Comparison of ENCODE assay signal across 14 mouse cellular contexts in the genomic region with DNA sequence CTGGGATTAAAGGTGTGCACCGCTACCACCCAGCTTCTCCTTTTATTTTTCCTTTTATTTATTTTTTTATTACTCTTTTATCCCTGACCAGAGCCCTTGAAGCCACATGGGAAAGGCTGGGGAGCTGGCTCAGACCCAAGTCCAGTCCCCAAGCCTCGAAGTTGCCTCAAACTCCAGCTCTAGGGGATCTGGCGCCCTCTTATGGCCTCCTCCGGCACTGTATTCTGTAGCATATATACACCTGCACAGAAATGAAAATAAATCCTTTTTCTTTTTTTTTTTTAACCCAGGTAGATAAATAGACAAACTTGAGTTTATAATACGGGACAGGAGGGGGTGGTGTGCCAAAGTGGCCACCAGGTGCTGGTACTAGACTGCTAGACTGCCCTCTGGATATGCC. TPM values are rescaled to one million over a fixed set of nuclear protein-coding genes. Genes with fewer than 3 reads are reported as not detected.
A peak's percentile ranks its signal among the peaks of the same experiment; 100 is the strongest.
DNase-seq lines count a peak whose midpoint lies in the region; ATAC-seq and TF ChIP-seq lines count a peak whose summit lies in the region.
"Had no signal": no experiment of that assay in that cellular context is flagged by ENCODE, and none has a peak within 500 bp of the region (broad histone marks: within the 10 kb centered on the region; RNA-seq: fewer than 3 reads in every experiment).

No protein-coding gene starts in this region.

- no peaks in the 10 kb centered on the region for H3K36me3 ChIP-seq in lung, embryonic 14.5 days (ENCODE audit: insufficient read depth)
- H3K36me3 ChIP-seq in ES-Bruce4 (ENCODE audit: control insufficient read depth, insufficient read depth, low read length, poor library complexity, severe bottlenecking), result no peaks in the 10 kb centered on the region
- H3K36me3 ChIP-seq in liver, postnatal 0 days (replicated peaks; ENCODE audit: insufficient read depth, low read length), result no peaks in the 10 kb centered on the region
- H3K36me3 ChIP-seq in hindbrain, embryonic 14.5 days (replicated peaks; ENCODE audit: control insufficient read depth, insufficient read depth), result no peaks in the 10 kb centered on the region
- H3K36me3 ChIP-seq: midbrain, embryonic 13.5 days; neural tube, embryonic 13.5 days had no signal

- TF ChIP-seq POLR2A in ES-Bruce4 (IDR thresholded peaks at IDR 0.05; ENCODE audit: insufficient read depth, low read length), result no peak

- H3K27me3 ChIP-seq in lung, embryonic 14.5 days (ENCODE audit: insufficient read depth, low read length), result no peaks in the 10 kb centered on the region
- no peaks in the 10 kb centered on the region for H3K27me3 ChIP-seq in ES-Bruce4 (ENCODE audit: control insufficient read depth, insufficient read depth, low read length, poor library complexity, severe bottlenecking)
- no peaks in the 10 kb centered on the region for H3K27me3 ChIP-seq in liver, postnatal 0 days (ENCODE audit: insufficient read depth, low read length)
- H3K27me3 ChIP-seq in hindbrain, embryonic 14.5 days (ENCODE audit: control insufficient read depth, insufficient read depth, low read length), result no peaks in the 10 kb centered on the region
- H3K27me3 ChIP-seq: neural tube, embryonic 13.5 days had no signal

- no peak overlapping the region for H3K4me3 ChIP-seq in gastrocnemius, adult 2 months
- H3K4me3 ChIP-seq in lung, embryonic 14.5 days (ENCODE audit: low read depth, low read length), result no peak overlapping the region
- H3K4me3 ChIP-seq in ES-Bruce4 (ENCODE audit: low read depth, low read length), result no peak overlapping the region
- H3K4me3 ChIP-seq in liver, postnatal 0 days (ENCODE audit: low read depth, low read length), result no peak overlapping the region
- H3K4me3 ChIP-seq in hindbrain, embryonic 14.5 days (replicated peaks; ENCODE audit: low read length), result no peak overlapping the region
- H3K4me3 ChIP-seq: midbrain, embryonic 13.5 days; neural tube, embryonic 13.5 days had no signal

- no peak for ATAC-seq in lung, embryonic 14.5 days (ENCODE audit: insufficient read depth)
- ATAC-seq in liver, postnatal 0 days, result no peak
- ATAC-seq in hindbrain, embryonic 14.5 days (ENCODE audit: low FRiP score), result no peak
- ATAC-seq: activated CD4-positive, CD25-positive, alpha-beta regulatory T cell, adult 4 months; midbrain, embryonic 13.5 days had no signal

- no peak for TF ChIP-seq EP300 in ES-Bruce4 (IDR thresholded peaks at IDR 0.05; ENCODE audit: insufficient read depth, low read depth, low read length)
- no peak for TF ChIP-seq EP300 in liver, postnatal 0 days (IDR thresholded peaks at IDR 0.05; ENCODE audit: low read depth)

- H3K4me2 ChIP-seq in lung, embryonic 14.5 days, result no peak overlapping the region
- no peak overlapping the region for H3K4me2 ChIP-seq in liver, postnatal 0 days (ENCODE audit: low read depth, low read length)
- H3K4me2 ChIP-seq in hindbrain, embryonic 14.5 days (replicated peaks), result no peak overlapping the region
- H3K4me2 ChIP-seq: midbrain, embryonic 13.5 days; neural tube, embryonic 13.5 days had no signal

- no peaks in the 10 kb centered on the region for H3K9me3 ChIP-seq in lung, embryonic 14.5 days (ENCODE audit: low read depth, low read length)
- H3K9me3 ChIP-seq in ES-Bruce4 (replicated peaks; ENCODE audit: control insufficient read depth, insufficient read depth, low read length, poor library complexity, severe bottlenecking), result no peaks in the 10 kb centered on the region
- H3K9me3 ChIP-seq in liver, postnatal 0 days (ENCODE audit: low read length), result no peaks in the 10 kb centered on the region
- no peaks in the 10 kb centered on the region for H3K9me3 ChIP-seq in hindbrain, embryonic 14.5 days (ENCODE audit: control insufficient read depth, low read length)
- H3K9me3 ChIP-seq: midbrain, embryonic 13.5 days; neural tube, embryonic 13.5 days had no signal

- WGBS in lung, embryonic 14.5 days, result 70% methylated on average over 5 of the region's 5 CpGs
- WGBS in liver, postnatal 0 days (ENCODE audit: insufficient replicate concordance), result 73% methylated on average over 5 of the region's 5 CpGs
- WGBS in hindbrain, embryonic 14.5 days, result 79% methylated on average over 5 of the region's 5 CpGs

- intact Hi-C loops in gastrocnemius, adult 2 months (cut with DNase I), result no loop called here

- no peaks in the 10 kb centered on the region for H3K4me1 ChIP-seq in lung, embryonic 14.5 days (ENCODE audit: insufficient read depth)
- H3K4me1 ChIP-seq in ES-Bruce4 (ENCODE audit: control insufficient read depth, insufficient read depth, low read length), result no peaks in the 10 kb centered on the region
- H3K4me1 ChIP-seq in liver, postnatal 0 days (ENCODE audit: insufficient read depth), result no peaks in the 10 kb centered on the region
- no peaks in the 10 kb centered on the region for H3K4me1 ChIP-seq in hindbrain, embryonic 14.5 days (replicated peaks; ENCODE audit: control insufficient read depth, insufficient read depth, low read length)

- H3K27ac ChIP-seq in gastrocnemius, adult 2 months, result no peak overlapping the region
- no peak overlapping the region for H3K27ac ChIP-seq in lung, embryonic 14.5 days (ENCODE audit: low read depth)
- no peak overlapping the region for H3K27ac ChIP-seq in ES-Bruce4 (ENCODE audit: insufficient read depth, low read length)
- no peak overlapping the region for H3K27ac ChIP-seq in liver, postnatal 0 days (ENCODE audit: low read depth)
- H3K27ac ChIP-seq in hindbrain, embryonic 14.5 days, result no peak overlapping the region
- H3K27ac ChIP-seq: midbrain, embryonic 13.5 days; neural tube, embryonic 13.5 days had no signal

- no peak for DNase-seq in gastrocnemius, adult 2 months
- no peak for DNase-seq in gastrocnemius, postnatal 4 days (ENCODE audit: low spot score in 2 of 2)
- DNase-seq in lung, embryonic 14.5 days, result no peak
- no peak for DNase-seq in lung, postnatal 10 days
- no peak for DNase-seq in liver, postnatal 0 days
- DNase-seq in hindbrain, embryonic 14.5 days (ENCODE audit: low spot score), result no peak
- DNase-seq in cerebellum, adult 9-11 months, result no peak
- DNase-seq: left cerebral cortex, postnatal 4 days had no signal

- no peak overlapping the region for H3K9ac ChIP-seq in lung, embryonic 14.5 days
- H3K9ac ChIP-seq in ES-Bruce4 (ENCODE audit: low read depth, poor library complexity, severe bottlenecking), result no peak overlapping the region
- H3K9ac ChIP-seq in liver, postnatal 0 days (replicated peaks), result no peak overlapping the region
- no peak overlapping the region for H3K9ac ChIP-seq in hindbrain, embryonic 14.5 days
- H3K9ac ChIP-seq: midbrain, embryonic 13.5 days; neural tube, embryonic 13.5 days had no signal

- TF ChIP-seq CTCF in gastrocnemius, adult 2 months (IDR thresholded peaks at IDR 0.05), result peak; percentile 27; the same call in 1 of the 2 replicates
- peak; percentile 19 for TF ChIP-seq CTCF in lung, embryonic 14.5 days (IDR thresholded peaks at IDR 0.05; ENCODE audit: low read depth)
- TF ChIP-seq CTCF in ES-Bruce4 (IDR thresholded peaks at IDR 0.05; ENCODE audit: low read depth, low read length), result peak; percentile 75
- TF ChIP-seq CTCF in liver, postnatal 0 days (IDR thresholded peaks at IDR 0.05; ENCODE audit: low read depth), result peak; percentile 50

RNA-seq across cellular contexts. Expression of a gene that starts 22.6 kb away (rescaled TPM):
- total RNA-seq in gastrocnemius, adult 2 months (2021), result not detected
- under 1 TPM in 1 of 2 experiments, not detected in 1; 0.16 TPM for total RNA-seq in gastrocnemius, postnatal 4 days (2021)
- 0.04 TPM in 1 of 2 replicates, not detected in the other for polyA plus RNA-seq in lung, embryonic 14.5 days (2014; fragmentation: Nextera tagmentation; extraction: Ambion mirVana)
- polyA plus RNA-seq in ES-Bruce4 (2011; ENCODE audit: insufficient read depth, insufficient read length, low read depth, missing spikeins), result 0.54 and 0.82 TPM in 2 replicates
- polyA plus RNA-seq in liver, postnatal 0 days (2015; fragmentation: Nextera tagmentation; extraction: Ambion mirVana), result not detected in 2 replicates
- polyA plus RNA-seq in hindbrain, embryonic 14.5 days (2014; fragmentation: Nextera tagmentation; extraction: Ambion mirVana), result 0.50 and 0.63 TPM in 2 replicates
- polyA plus RNA-seq: activated CD4-positive, CD25-positive, alpha-beta regulatory T cell, adult 4 months had no signal

RNA-seq across cellular contexts. Expression of a gene that starts 46.6 kb away (rescaled TPM):
- 100 to 1,000 TPM; 102 to 113 TPM for total RNA-seq in gastrocnemius, adult 2 months (2021)
- 10 to 100 TPM; 35.5 to 43.1 TPM for total RNA-seq in gastrocnemius, postnatal 4 days (2021)
- 79.1 and 86.3 TPM in 2 replicates for polyA plus RNA-seq in lung, embryonic 14.5 days (2014; fragmentation: Nextera tagmentation; extraction: Ambion mirVana)
- 61.8 and 68.8 TPM in 2 replicates for polyA plus RNA-seq in ES-Bruce4 (2011; ENCODE audit: insufficient read depth, insufficient read length, low read depth, missing spikeins)
- 65.7 and 75.1 TPM in 2 replicates for polyA plus RNA-seq in liver, postnatal 0 days (2015; fragmentation: Nextera tagmentation; extraction: Ambion mirVana)
- 73.3 and 82.9 TPM in 2 replicates for polyA plus RNA-seq in hindbrain, embryonic 14.5 days (2014; fragmentation: Nextera tagmentation; extraction: Ambion mirVana)

RNA-seq across cellular contexts. Expression of a gene that starts 47.2 kb away (rescaled TPM):
- under 1 TPM in 1 of 2 experiments, not detected in 1; 0.08 TPM for total RNA-seq in gastrocnemius, adult 2 months (2021)
- total RNA-seq in gastrocnemius, postnatal 4 days (2021), result under 1 TPM in 1 of 2 experiments, not detected in 1; 0.10 TPM
- polyA plus RNA-seq in lung, embryonic 14.5 days (2014; fragmentation: Nextera tagmentation; extraction: Ambion mirVana), result 0.08 and 0.11 TPM in 2 replicates
- not detected in 2 replicates for polyA plus RNA-seq in ES-Bruce4 (2011; ENCODE audit: insufficient read depth, insufficient read length, low read depth, missing spikeins)
- 0.18 and 0.28 TPM in 2 replicates for polyA plus RNA-seq in liver, postnatal 0 days (2015; fragmentation: Nextera tagmentation; extraction: Ambion mirVana)
- polyA plus RNA-seq in hindbrain, embryonic 14.5 days (2014; fragmentation: Nextera tagmentation; extraction: Ambion mirVana), result not detected in 2 replicates
- total RNA-seq: layer of hippocampus, adult 18-20 months; left cerebral cortex, postnatal 4 days had no signal
- polyA plus RNA-seq: activated CD4-positive, CD25-positive, alpha-beta regulatory T cell, adult 4 months; intestine, embryonic 14.5 days; midbrain, embryonic 13.5 days had no signal

Comparison
In these comparisons a context has a peak if more than half of its experiments do, and no peak if none do; other contexts are left out.
1. CTCF ChIP-seq: peak in every context shown above with its lines; median percentile 75 in ES-Bruce4; 50 in liver, postnatal 0 days; 27 in gastrocnemius, adult 2 months; 19 in lung, embryonic 14.5 days.